ENCODE assay signal across 8 mouse cellular contexts in genomic region chr19:46875790-46876189, GRCm38 (mm10).
DNase-seq lines count a peak whose midpoint lies in the region; ATAC-seq and TF ChIP-seq lines count a peak whose summit lies in the region.

No protein-coding gene starts in this region.

- no peak overlapping the region for H3K4me2 ChIP-seq in hindbrain, postnatal 0 days (ENCODE audit: low read depth, low read length)

- 42% methylated on average over 12 of the region's 12 CpGs for WGBS in hindbrain, postnatal 0 days

- H3K9me3 ChIP-seq in hindbrain, postnatal 0 days (ENCODE audit: low read length) = no peaks in the 10 kb centered on the region

- H3K4me3 ChIP-seq in hindbrain, postnatal 0 days (ENCODE audit: low read length) = no peak overlapping the region
- no peak overlapping the region for H3K4me3 ChIP-seq in left cerebral cortex, adult 2 months

- in situ Hi-C loops in Patski (cut with MboI; ENCODE audit: low pct_unique_long_range_greater_than_20kb) = loop anchor here (5.0 kb wide), 1 partner anchor 117 kb away; no protein-coding TSS in a partner anchor

- H3K27me3 ChIP-seq in Patski = no peaks in the 10 kb centered on the region
- no peaks in the 10 kb centered on the region for H3K27me3 ChIP-seq in hindbrain, postnatal 0 days (ENCODE audit: insufficient read depth, low read length)

- DNase-seq in Patski (ENCODE audit: low read depth, low spot score) = no peak
- peak; percentile 85 for DNase-seq in cerebellum, adult 8-10 months
- DNase-seq in frontal cortex, postnatal 25 days (ENCODE audit: low spot score in 2 of 2) = peak; percentile 85 to 86
- peak; percentile 86 for DNase-seq in hindbrain, postnatal 0 days (ENCODE audit: low spot score)
- peak; percentile 83 to 87 for DNase-seq in left cerebral cortex, adult 2 months (ENCODE audit: extremely low spot score in 1 of 2, low spot score in 2 of 2)
- DNase-seq in right cerebral cortex, postnatal 25 days = peak; percentile 68
- DNase-seq in urinary bladder, postnatal 36 days (ENCODE audit: low spot score in 2 of 2) = peak; percentile 79 to 85

- peak; percentile 44 for ATAC-seq in Patski
- ATAC-seq in hindbrain, postnatal 0 days = peak; percentile 72
- peak; percentile 65 for ATAC-seq in megakaryocyte-erythroid progenitor cell, adult 5-6 weeks (replicated peaks; ENCODE audit: low FRiP score, low TSS enrichment, poor library complexity, severe bottlenecking)

- POLR2A ChIA-PET in Patski (lab: Charles Lee) = no interaction called here

- intact Hi-C loops in left cerebral cortex, adult 2 months (cut with DNase I) = loop anchor here (1.0 to 2.0 kb wide), 2 partner anchors 116 to 165 kb away; no protein-coding TSS in a partner anchor

- H3K9ac ChIP-seq in hindbrain, postnatal 0 days (replicated peaks; ENCODE audit: low read length) = no peak overlapping the region

- no peaks in the 10 kb centered on the region for H3K4me1 ChIP-seq in hindbrain, postnatal 0 days (ENCODE audit: insufficient read depth, low read length)

- H3K27ac ChIP-seq in hindbrain, postnatal 0 days = no peak overlapping the region
- H3K27ac ChIP-seq in left cerebral cortex, adult 2 months = no peak overlapping the region

- CTCF ChIA-PET in Patski (lab: Charles Lee) = interaction anchor here (0.8 to 5.4 kb wide), 8 partner anchors 10 to 134 kb away, joined by 3 to 40 read pairs (median 6); partner anchors contain the start of gene Cnnm2

- 0 out of 2 replicates have a peak, but pooled peaks cover 1% of the 10 kb centered on the region for H3K36me3 ChIP-seq in hindbrain, postnatal 0 days (ENCODE audit: insufficient read depth, low read length)

- TF ChIP-seq CTCF in Patski (IDR thresholded peaks at IDR 0.05) = peak; percentile 91
- TF ChIP-seq CTCF in hindbrain, postnatal 0 days (IDR thresholded peaks at IDR 0.05; ENCODE audit: low read depth) = peak; percentile 84
- peak; percentile 91 for TF ChIP-seq CTCF in left cerebral cortex, adult 2 months (IDR thresholded peaks at IDR 0.05)
